Mouse (Mus musculus): Measurements from ENCODE around the gene Hfe2. TPM values are rescaled to one million over a fixed set of nuclear protein-coding genes. Genes with fewer than 3 reads are reported as not detected.

The Hfe2 gene
- polyA plus RNA-seq, 1 experiment from 2014 or later: not detected

GRCm38 (mm10) chr3:96576690-96577541 lies 51.9 kb downstream of the Hfe2 start, which contains the start of gene Gm16253:
Gene Gm16253 (plus strand): TSS chr3:96576984.
- peak within 1 kb of the TSS; percentile 58 for H3K4me2 ChIP-seq (replicated peaks; ENCODE audit: low read depth)
- H3K4me3 ChIP-seq (ENCODE audit: low read depth, low read length): peak within 1 kb of the TSS; percentile 13; the same call in 1 of the 2 replicates
- H3K36me3 ChIP-seq (ENCODE audit: control insufficient read depth, insufficient read depth): 0 out of 2 replicates have a peak, but pooled peaks cover 3% of the 10 kb centered on the region
- H3K4me1 ChIP-seq (replicated peaks; ENCODE audit: control insufficient read depth, insufficient read depth, low read length): peaks cover 18% of the 10 kb centered on the region
- WGBS: 10% methylated on average over 17 of the region's 17 CpGs
- ATAC-seq: peak; percentile 86
- TF ChIP-seq CTCF (IDR thresholded peaks at IDR 0.05; ENCODE audit: low read depth): peak; percentile 64
- H3K9me3 ChIP-seq (ENCODE audit: control insufficient read depth): no peaks in the 10 kb centered on the region
- H3K27ac ChIP-seq (ENCODE audit: low read depth, low read length): peak within 1 kb of the TSS; percentile 98
- peak within 1 kb of the TSS; percentile 50 for H3K9ac ChIP-seq (ENCODE audit: low read depth, low read length)
- no peaks in the 10 kb centered on the region for H3K27me3 ChIP-seq (replicated peaks; ENCODE audit: control insufficient read depth, insufficient read depth, low read length)

- Histone ChIP-seq H3K27ac (ENCODE audit: low read depth, low read length) (peak overlapping the region; percentile 98), H3K4me2 (replicated peaks; ENCODE audit: low read depth) (peak overlapping the region; percentile 58), H3K9ac (ENCODE audit: low read depth, low read length) (0 out of 2 replicates have a peak overlapping the region, but pooled peaks have one; percentile 50)
Observed at GRCm38 (mm10) chr3:96577566-96577965, 52.6 kb downstream of the Hfe2 start.

More at GRCm38 (mm10) chr3:96577566-96577965, 52.6 kb downstream of the Hfe2 start:
- H3K4me3 ChIP-seq (ENCODE audit: low read depth, low read length): no peak overlapping the region
- no peak for TF ChIP-seq CTCF (IDR thresholded peaks at IDR 0.05; ENCODE audit: low read depth)
- no peaks in the 10 kb centered on the region for H3K27me3 ChIP-seq (replicated peaks; ENCODE audit: control insufficient read depth, insufficient read depth, low read length)
- no peak for ATAC-seq
- peaks cover 18% of the 10 kb centered on the region for H3K4me1 ChIP-seq (replicated peaks; ENCODE audit: control insufficient read depth, insufficient read depth, low read length)
- 54% methylated on average over 4 of the region's 4 CpGs for WGBS
- H3K36me3 ChIP-seq (ENCODE audit: control insufficient read depth, insufficient read depth): 0 out of 2 replicates have a peak, but pooled peaks cover 3% of the 10 kb centered on the region
- no peaks in the 10 kb centered on the region for H3K9me3 ChIP-seq (ENCODE audit: control insufficient read depth)

Other genes with a start within 250 kb of the Hfe2 start
- gene Fcgr1, start 231.2 kb upstream of the Hfe2 start, polyA plus RNA-seq (2015; fragmentation: Nextera tagmentation; extraction: Ambion mirVana): 2.7 TPM in 2 replicates
- gene BC107364, start 72.9 kb upstream of the Hfe2 start, polyA plus RNA-seq (2015; fragmentation: Nextera tagmentation; extraction: Ambion mirVana): 0.54 and 0.56 TPM in 2 replicates
- gene Txnip, start 32.8 kb downstream of the Hfe2 start, polyA plus RNA-seq (2015; fragmentation: Nextera tagmentation; extraction: Ambion mirVana): 244 and 254 TPM in 2 replicates
- 0.31 and 0.41 TPM in 2 replicates for gene Gm16253, start 51.8 kb downstream of the Hfe2 start, polyA plus RNA-seq (2015; fragmentation: Nextera tagmentation; extraction: Ambion mirVana)
- 16.4 and 18.7 TPM in 2 replicates for gene Polr3gl, start 69.0 kb downstream of the Hfe2 start, polyA plus RNA-seq (2015; fragmentation: Nextera tagmentation; extraction: Ambion mirVana)
- 0.92 and 1.3 TPM in 2 replicates for gene Ankrd34a, start 71.5 kb downstream of the Hfe2 start, polyA plus RNA-seq (2015; fragmentation: Nextera tagmentation; extraction: Ambion mirVana)
- 2.2 and 2.4 TPM in 2 replicates for gene Lix1l, start 76.0 kb downstream of the Hfe2 start, polyA plus RNA-seq (2015; fragmentation: Nextera tagmentation; extraction: Ambion mirVana)
- gene Rbm8a, start 104.8 kb downstream of the Hfe2 start, polyA plus RNA-seq (2015; fragmentation: Nextera tagmentation; extraction: Ambion mirVana): 72.7 and 73.8 TPM in 2 replicates
- gene Pex11b, start 110.2 kb downstream of the Hfe2 start, polyA plus RNA-seq (2015; fragmentation: Nextera tagmentation; extraction: Ambion mirVana): 33.2 and 36.8 TPM in 2 replicates
- not detected in 2 replicates for gene Gm42957, start 110.3 kb downstream of the Hfe2 start, polyA plus RNA-seq (2015; fragmentation: Nextera tagmentation; extraction: Ambion mirVana)
- 0.17 and 0.21 TPM in 2 replicates for gene Itga10, start 120.4 kb downstream of the Hfe2 start, polyA plus RNA-seq (2015; fragmentation: Nextera tagmentation; extraction: Ambion mirVana)
- 0.22 and 0.29 TPM in 2 replicates for gene Ankrd35, start 145.0 kb downstream of the Hfe2 start, polyA plus RNA-seq (2015; fragmentation: Nextera tagmentation; extraction: Ambion mirVana)
- 15.2 and 16.1 TPM in 2 replicates for gene Pias3, start 171.2 kb downstream of the Hfe2 start, polyA plus RNA-seq (2015; fragmentation: Nextera tagmentation; extraction: Ambion mirVana)
- gene Nudt17, start 183.4 kb downstream of the Hfe2 start, polyA plus RNA-seq (2015; fragmentation: Nextera tagmentation; extraction: Ambion mirVana): 2.2 and 2.8 TPM in 2 replicates
- gene Polr3c, start 202.5 kb downstream of the Hfe2 start, polyA plus RNA-seq (2015; fragmentation: Nextera tagmentation; extraction: Ambion mirVana): 19.7 and 20.5 TPM in 2 replicates
- gene Rnf115, start 202.5 kb downstream of the Hfe2 start, polyA plus RNA-seq (2015; fragmentation: Nextera tagmentation; extraction: Ambion mirVana): 58.7 and 61.6 TPM in 2 replicates